Mouse (Mus musculus) liver, postnatal 0 days (tissue): Measurements from ENCODE around the gene 4833439L19Rik.

ENCODE experiments used
- CTCF ChIP-seq: sonication (generic); IDR thresholded peaks from 2 replicates; pipeline ENCODE4 v1.5.1; 2016; ENCODE audit warnings: antibody characterized with exemption, low read depth
- EP300 ChIP-seq: IDR thresholded peaks from 2 replicates; pipeline ENCODE4 v1.6.1; 2016; ENCODE audit warnings: antibody characterized with exemption, low read depth, mild to moderate bottlenecking

DNA sequence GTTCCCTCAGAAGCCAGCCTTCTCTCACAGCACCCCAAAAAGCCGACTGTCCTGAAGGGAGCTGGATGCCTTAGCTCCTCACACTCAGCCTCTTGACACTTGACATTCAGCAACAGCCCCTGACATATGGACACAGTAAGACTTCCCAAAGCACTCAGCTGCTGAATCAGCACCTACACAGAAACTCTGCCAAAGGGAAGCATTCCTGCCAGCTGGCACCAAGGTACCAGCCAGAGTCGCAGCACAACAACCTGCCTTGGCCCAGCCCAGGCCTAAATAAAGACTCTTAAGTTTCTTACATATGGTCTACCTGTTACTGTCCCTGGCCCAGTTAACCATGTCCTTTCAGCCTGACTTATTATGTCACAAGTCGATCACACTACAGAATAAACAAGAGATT, 8.4 kb downstream of the 4833439L19Rik start:
- TF ChIP-seq CTCF (no peak), EP300 (no peak)
